In genomic region chr7:80586681-80587660, GRCm38 (mm10) we compare ENCODE assay signal across 8 mouse cellular contexts. TPM values are rescaled to one million over a fixed set of nuclear protein-coding genes. Genes with fewer than 3 reads are reported as not detected.
A peak's percentile ranks its signal among the peaks of the same experiment; 100 is the strongest.
DNase-seq lines count a peak whose midpoint lies in the region; TF ChIP-seq lines count a peak whose summit lies in the region.

No protein-coding gene starts in this region.

- no peak overlapping the region for H3K27ac ChIP-seq in left cerebral cortex, adult 2 months

- DNase-seq in cerebellum, adult 11 months: peak; percentile 42
- no peak for DNase-seq in cerebellum, postnatal 4 days (ENCODE audit: low spot score in 2 of 2)
- peak; percentile 48 to 59 for DNase-seq in heart, adult 9 months (ENCODE audit: low spot score in 2 of 2)
- DNase-seq in kidney, adult 9 months: peak; percentile 47
- DNase-seq in lung, postnatal 14 days: peak; percentile 63
- no peak for DNase-seq in thymus, adult 18-20 months
- DNase-seq in left cerebral cortex, adult 2 months (ENCODE audit: extremely low spot score in 1 of 2, low spot score in 2 of 2): no peak
- DNase-seq in spleen, adult 18-20 months: no peak

- TF ChIP-seq CTCF in left cerebral cortex, adult 2 months (IDR thresholded peaks at IDR 0.05): no peak

- H3K4me3 ChIP-seq in left cerebral cortex, adult 2 months: no peak overlapping the region

- intact Hi-C loops in left cerebral cortex, adult 2 months (cut with DNase I): loop anchor here (10.0 kb wide), 1 partner anchor 452 kb away; no protein-coding TSS in a partner anchor

RNA-seq across cellular contexts. Expression of gene Blm, which starts 52.1 kb away (rescaled TPM):
- total RNA-seq in left cerebral cortex, adult 2 months (2021): 1 to 10 TPM; 2.9 to 6.9 TPM

Comparison
In these comparisons a context has a peak if more than half of its experiments do, and no peak if none do; other contexts are left out.
1. DNase-seq: peak in cerebellum, adult 11 months (single experiment), heart, adult 9 months (2 of 2), kidney, adult 9 months (single experiment) and lung, postnatal 14 days (single experiment); none in cerebellum, postnatal 4 days (0 of 2), thymus, adult 18-20 months (0 of 2), left cerebral cortex, adult 2 months (0 of 2) and spleen, adult 18-20 months (0 of 2).